Mouse (Mus musculus): ENCODE data around the gene Tsen54. TPM values are rescaled to one million over a fixed set of nuclear protein-coding genes. Genes with fewer than 3 reads are reported as not detected.

Tsen54 gene
- total RNA-seq, 2 experiments from 2014 or later = 10.3 to 11.1 TPM

GRCm38 (mm10) chr11:115859143-115859945 is 44.8 kb downstream of the Tsen54 start:
- DNase-seq = peak; percentile 96

GRCm38 (mm10) chr11:115863895-115864294 is 49.4 kb downstream of the Tsen54 start:
- no peak for DNase-seq

GRCm38 (mm10) chr11:115869393-115869792 is 54.9 kb downstream of the Tsen54 start:
- no peak for DNase-seq

GRCm38 (mm10) chr11:115872437-115872836 is 57.9 kb downstream of the Tsen54 start:
- DNase-seq = no peak

Small RNAs within 50 kb of the gene (microRNA-seq; reads per million reads assigned to microRNA genes)
- 0 reads per million in 2 experiments for gene Mir5621

Other genes starting within 250 kb of the Tsen54 start
- 10 to 100 TPM; 61.1 to 71.6 TPM for gene Mrps7, start 210.8 kb upstream of the Tsen54 start, total RNA-seq (2021)
- 10 to 100 TPM in 1 of 2 experiments, 1 to 10 TPM in 1; 9.3 to 21.6 TPM for gene Gga3, start 210.7 kb upstream of the Tsen54 start, total RNA-seq (2021)
- 10 to 100 TPM; 38.3 to 38.7 TPM for gene Mif4gd, start 201.8 kb upstream of the Tsen54 start, total RNA-seq (2021)
- 10 to 100 TPM; 39.7 to 40.0 TPM for gene Slc25a19, start 186.4 kb upstream of the Tsen54 start, total RNA-seq (2021)
- 10 to 100 TPM; 93.7 to 95.9 TPM for gene Grb2, start 106.1 kb upstream of the Tsen54 start, total RNA-seq (2021)
- gene Tmem94, start 49.3 kb upstream of the Tsen54 start, total RNA-seq (2021) = 10 to 100 TPM; 55.6 to 60.0 TPM
- gene Caskin2, start 1.1 kb upstream of the Tsen54 start, total RNA-seq (2021) = 10 to 100 TPM; 16.8 to 22.7 TPM
- 10 to 100 TPM; 16.5 to 17.4 TPM for gene Llgl2, start 9.3 kb downstream of the Tsen54 start, total RNA-seq (2021)
- gene Myo15b, start 43.7 kb downstream of the Tsen54 start, total RNA-seq (2021) = not detected
- gene Smim5, start 85.2 kb downstream of the Tsen54 start, total RNA-seq (2021) = 1 to 10 TPM; 3.6 to 4.1 TPM
- not detected for gene Smim6, start 97.3 kb downstream of the Tsen54 start, total RNA-seq (2021)
- gene Sap30bp, start 118.6 kb downstream of the Tsen54 start, total RNA-seq (2021) = 10 to 100 TPM; 16.6 to 24.5 TPM
- gene Recql5, start 118.8 kb downstream of the Tsen54 start, total RNA-seq (2021) = 1 to 10 TPM; 5.4 to 9.1 TPM
- gene Itgb4, start 160.0 kb downstream of the Tsen54 start, total RNA-seq (2021) = 1 to 10 TPM; 4.6 to 4.9 TPM
- gene Galk1, start 198.0 kb downstream of the Tsen54 start, total RNA-seq (2021) = 10 to 100 TPM; 14.8 to 19.2 TPM
- 100 to 1,000 TPM; 252 TPM for gene H3f3b, start 213.2 kb downstream of the Tsen54 start, total RNA-seq (2021)
- gene Unk, start 215.6 kb downstream of the Tsen54 start, total RNA-seq (2021) = 10 to 100 TPM; 13.6 to 15.8 TPM

All from gastrocnemius, postnatal 10 days (tissue).